Mouse (Mus musculus): ENCODE data around the gene Nfib. TPM values are rescaled to one million over a fixed set of nuclear protein-coding genes. Genes with fewer than 3 reads are reported as not detected.
A peak's percentile ranks its signal among the peaks of the same experiment; 100 is the strongest.

Gene Nfib
- total RNA-seq (2021), result 100 to 1,000 TPM; 204 to 213 TPM
- long read RNA-seq, experiment 1, full-length matches to known transcripts, result 100 of 166 reads
- long read RNA-seq, experiment 1, partial matches to known transcripts, result 5 of 166 reads
- long read RNA-seq, experiment 1, other reads (novel, unspliced or antisense), result 61 of 166 reads
- long read RNA-seq, experiment 2, full-length matches to known transcripts, result 114 of 184 reads
- long read RNA-seq, experiment 2, partial matches to known transcripts, result 7 of 184 reads
- long read RNA-seq, experiment 2, other reads (novel, unspliced or antisense), result 63 of 184 reads

GRCm38 (mm10) chr4:82704841-82705794, at the start of gene Nfib:
Gene Nfib (minus strand): TSS chr4:82705750.
- DNase-seq (ENCODE audit: low spot score in 2 of 2), result no peak

GRCm38 (mm10) chr4:82735764-82736163, 30.2 kb upstream of the Nfib start:
- DNase-seq (ENCODE audit: low spot score in 2 of 2), result no peak

GRCm38 (mm10) chr4:82734765-82735481, 29.4 kb upstream of the Nfib start:
- DNase-seq (ENCODE audit: low spot score in 2 of 2), result peak in 1 of 2 experiments; percentile 33

GRCm38 (mm10) chr4:82734348-82734747, 28.8 kb upstream of the Nfib start:
- DNase-seq (ENCODE audit: low spot score in 2 of 2), result no peak

- no peak for DNase-seq (ENCODE audit: low spot score in 2 of 2)
Measured at GRCm38 (mm10) chr4:82733636-82734035, 28.1 kb upstream of the Nfib start.

- no peak for DNase-seq (ENCODE audit: low spot score in 2 of 2)
Measured at GRCm38 (mm10) chr4:82730248-82730887, 24.8 kb upstream of the Nfib start.

GRCm38 (mm10) chr4:82724058-82724457, 18.5 kb upstream of the Nfib start:
- DNase-seq (ENCODE audit: low spot score in 2 of 2), result no peak

GRCm38 (mm10) chr4:82723048-82723447, 17.5 kb upstream of the Nfib start:
- no peak for DNase-seq (ENCODE audit: low spot score in 2 of 2)

- DNase-seq (ENCODE audit: low spot score in 2 of 2), result no peak
Measured at GRCm38 (mm10) chr4:82715833-82716232, 10.3 kb upstream of the Nfib start.

- no peak for DNase-seq (ENCODE audit: low spot score in 2 of 2)
Measured at GRCm38 (mm10) chr4:82711611-82712295, 6.2 kb upstream of the Nfib start.

- DNase-seq (ENCODE audit: low spot score in 2 of 2), result no peak
Measured at GRCm38 (mm10) chr4:82709666-82710065, 4.1 kb upstream of the Nfib start.

- no peak for DNase-seq (ENCODE audit: low spot score in 2 of 2)
Measured at GRCm38 (mm10) chr4:82706012-82706411, 462 bp upstream of the Nfib start.

- DNase-seq (ENCODE audit: low spot score in 2 of 2), result no peak
Measured at GRCm38 (mm10) chr4:82704079-82704830, 1.3 kb downstream of the Nfib start.

- no peak for DNase-seq (ENCODE audit: low spot score in 2 of 2)
Measured at GRCm38 (mm10) chr4:82702808-82703207, 2.7 kb downstream of the Nfib start.

- no peak for DNase-seq (ENCODE audit: low spot score in 2 of 2)
Measured at GRCm38 (mm10) chr4:82699504-82699903, 6.0 kb downstream of the Nfib start.

GRCm38 (mm10) chr4:82698616-82699015, 6.9 kb downstream of the Nfib start:
- DNase-seq (ENCODE audit: low spot score in 2 of 2), result no peak

- DNase-seq (ENCODE audit: low spot score in 2 of 2), result no peak
Measured at GRCm38 (mm10) chr4:82697151-82697550, 8.4 kb downstream of the Nfib start.

- DNase-seq (ENCODE audit: low spot score in 2 of 2), result no peak
Measured at GRCm38 (mm10) chr4:82695760-82696501, 9.6 kb downstream of the Nfib start.

- DNase-seq (ENCODE audit: low spot score in 2 of 2), result no peak
Measured at GRCm38 (mm10) chr4:82692009-82692326, 13.6 kb downstream of the Nfib start.
